Mouse (Mus musculus) heart, postnatal 0 days (tissue): ENCODE measurements around the gene Cycs.

Source experiments
- CTCF ChIP-seq: IDR thresholded peaks from 2 replicates; pipeline ENCODE4 v1.5.1; 2016; ENCODE audit warnings: antibody characterized with exemption, control low read depth, low read depth
- EP300 ChIP-seq: IDR thresholded peaks from 2 replicates; pipeline ENCODE4 v1.6.1; 2016; ENCODE audit warnings: antibody characterized with exemption, low read depth

GRCm38 (mm10) chr6:50566997-50567255 is 588 bp upstream of the Cycs start:
- TF ChIP-seq CTCF (no peak), EP300 (no peak)
